Mouse (Mus musculus) limb, embryonic 15.5 days (tissue): ENCODE results near the gene Acvr1b. TPM values are rescaled to one million over a fixed set of nuclear protein-coding genes. Genes with fewer than 3 reads are reported as not detected.

Experiments used
- ATAC-seq: fragments of 200-750 bp; cut with Nextera tagmentation; 2 replicates; pipeline ENCODE4 v1.8.0; 2017; ENCODE audit warnings: low read depth, moderate TSS enrichment; ENCODE audit not compliant: insufficient number of reproducible peaks, low FRiP score, low TSS enrichment
- H3K27ac ChIP-seq: fragments of 300-500 bp; sonication (generic); 2 replicates; pipeline ENCODE4 v1.5.1; 2015; ENCODE audit warnings: moderate library complexity, mild to moderate bottlenecking, inconsistent platforms
- H3K27me3 ChIP-seq: fragments of 300-500 bp; sonication (generic); 2 replicates; pipeline ENCODE4 v1.6.1; 2015; ENCODE audit warnings: inconsistent platforms
- H3K36me3 ChIP-seq: fragments of 300-500 bp; sonication (generic); 2 replicates; pipeline ENCODE4 v1.6.1; 2015; ENCODE audit warnings: inconsistent platforms
- H3K4me1 ChIP-seq: fragments of 300-500 bp; sonication (generic); 2 replicates; pipeline ENCODE4 v1.6.1; 2015; ENCODE audit warnings: inconsistent platforms
- H3K4me2 ChIP-seq: fragments of 300-500 bp; sonication (generic); 2 replicates; pipeline ENCODE4 v1.6.1; 2015; ENCODE audit warnings: mild to moderate bottlenecking, inconsistent platforms
- H3K4me3 ChIP-seq: fragments of 300-500 bp; sonication (generic); 2 replicates; pipeline ENCODE4 v1.5.1; 2015; ENCODE audit warnings: mild to moderate bottlenecking, inconsistent platforms
- H3K9ac ChIP-seq: fragments of 300-500 bp; sonication (generic); 2 replicates; pipeline ENCODE4 v1.6.1; 2015; ENCODE audit warnings: inconsistent platforms
- H3K9me3 ChIP-seq: fragments of 300-500 bp; sonication (generic); 2 replicates; pipeline ENCODE4 v1.6.1; 2016; ENCODE audit warnings: inconsistent platforms
- WGBS: fragments of 180-500 bp; shearing (Covaris S2); methylation state at CpG from one replicate; pipeline ENCODE4 v1.1.7; 2015; 5-methylcytosine and 5-hydroxymethylcytosine counted together
- polyA plus RNA-seq: library from polyadenylated mRNA; unstranded; fragments of >200 nt; fragmentation: Nextera tagmentation; extraction: Ambion mirVana; gene quantifications from 2 replicates; pipeline ENCODE4 v1.2.1, GENCODE M21; 2015

Acvr1b gene
- polyA plus RNA-seq, 1 experiment from 2014 or later: 10.9 TPM

DNA sequence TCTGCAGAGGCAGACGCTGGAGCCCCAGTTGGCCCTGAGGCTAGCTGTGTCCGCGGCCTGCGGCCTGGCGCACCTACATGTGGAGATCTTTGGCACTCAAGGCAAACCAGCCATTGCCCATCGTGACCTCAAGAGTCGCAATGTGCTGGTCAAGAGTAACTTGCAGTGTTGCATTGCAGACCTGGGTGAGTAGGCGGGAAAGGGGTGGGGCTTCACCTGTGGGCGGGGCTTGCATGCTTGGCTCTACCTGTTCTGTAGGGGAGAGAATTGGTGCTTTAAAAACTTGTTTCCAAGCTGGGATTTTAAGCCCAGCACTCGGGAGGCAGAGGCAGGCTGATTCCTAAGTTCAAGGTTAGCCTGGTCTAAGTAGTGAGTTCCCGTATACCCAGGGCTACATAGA lies 36.4 kb upstream of the Acvr1b start:
- no peaks in the 10 kb centered on the region for H3K27me3 ChIP-seq
- H3K9me3 ChIP-seq: no peaks in the 10 kb centered on the region
- peaks cover 48% of the 10 kb centered on the region for H3K4me1 ChIP-seq
- H3K4me2 ChIP-seq: no peak overlapping the region
- H3K27ac ChIP-seq: no peak overlapping the region
- no peak for ATAC-seq
- WGBS: 82% methylated on average over 11 of the region's 11 CpGs
- H3K9ac ChIP-seq: no peak overlapping the region
- H3K4me3 ChIP-seq: no peak overlapping the region
- no peaks in the 10 kb centered on the region for H3K36me3 ChIP-seq

DNA sequence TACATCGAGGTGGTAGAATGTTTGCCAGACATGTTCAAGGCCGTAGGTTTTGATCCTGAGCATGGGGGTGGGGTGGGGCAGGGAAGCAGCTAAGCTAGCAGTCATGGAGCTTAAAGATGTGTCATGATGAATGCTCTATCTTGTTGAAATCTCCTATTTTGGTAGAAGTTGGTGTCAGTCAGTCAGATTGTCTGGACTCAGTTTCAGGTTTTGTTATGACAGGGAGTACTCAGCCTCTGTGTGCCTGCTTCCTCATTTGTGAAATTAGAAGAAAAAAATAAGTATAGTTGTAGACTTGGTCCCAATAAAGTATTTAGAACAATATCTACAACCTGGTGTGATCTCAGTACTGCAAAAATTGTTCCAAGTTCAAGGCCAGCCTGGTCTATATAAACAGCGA lies 35.2 kb upstream of the Acvr1b start:
- no peak for ATAC-seq
- 88% methylated on average over 3 of the region's 3 CpGs for WGBS
- H3K9me3 ChIP-seq: no peaks in the 10 kb centered on the region
- H3K4me1 ChIP-seq: peaks cover 54% of the 10 kb centered on the region
- H3K27me3 ChIP-seq: no peaks in the 10 kb centered on the region
- no peak overlapping the region for H3K9ac ChIP-seq
- no peak overlapping the region for H3K4me2 ChIP-seq
- H3K36me3 ChIP-seq: no peaks in the 10 kb centered on the region
- no peak overlapping the region for H3K4me3 ChIP-seq
- no peak overlapping the region for H3K27ac ChIP-seq

DNA sequence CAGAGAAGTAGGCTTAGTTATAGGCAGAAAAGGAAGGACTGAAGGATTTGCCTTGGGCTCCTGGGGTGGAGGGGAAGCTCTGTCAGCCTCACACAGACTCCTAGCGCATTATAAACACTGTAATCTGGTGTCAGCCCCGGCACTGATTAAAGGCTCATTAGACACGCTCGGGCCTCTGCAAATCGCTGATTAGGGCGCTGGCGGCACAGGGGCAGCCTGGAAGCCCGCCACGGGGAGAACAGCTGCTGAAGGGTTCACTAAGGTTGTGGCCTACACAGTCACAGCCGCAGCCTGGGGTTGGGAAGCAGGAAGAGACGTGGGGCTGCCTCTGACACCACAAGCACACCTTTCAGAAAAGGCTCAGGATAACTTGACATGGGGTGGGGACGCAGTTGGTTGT lies 34.0 kb upstream of the Acvr1b start:
- peak overlapping the region; percentile 68; the same call in 1 of the 2 replicates for H3K27ac ChIP-seq
- no peak overlapping the region for H3K9ac ChIP-seq
- WGBS: 19% methylated on average over 12 of the region's 12 CpGs
- H3K9me3 ChIP-seq: no peaks in the 10 kb centered on the region
- no peak overlapping the region for H3K4me2 ChIP-seq
- no peaks in the 10 kb centered on the region for H3K36me3 ChIP-seq
- H3K4me1 ChIP-seq: peaks cover 56% of the 10 kb centered on the region
- H3K27me3 ChIP-seq: no peaks in the 10 kb centered on the region
- ATAC-seq: no peak
- H3K4me3 ChIP-seq: no peak overlapping the region

DNA sequence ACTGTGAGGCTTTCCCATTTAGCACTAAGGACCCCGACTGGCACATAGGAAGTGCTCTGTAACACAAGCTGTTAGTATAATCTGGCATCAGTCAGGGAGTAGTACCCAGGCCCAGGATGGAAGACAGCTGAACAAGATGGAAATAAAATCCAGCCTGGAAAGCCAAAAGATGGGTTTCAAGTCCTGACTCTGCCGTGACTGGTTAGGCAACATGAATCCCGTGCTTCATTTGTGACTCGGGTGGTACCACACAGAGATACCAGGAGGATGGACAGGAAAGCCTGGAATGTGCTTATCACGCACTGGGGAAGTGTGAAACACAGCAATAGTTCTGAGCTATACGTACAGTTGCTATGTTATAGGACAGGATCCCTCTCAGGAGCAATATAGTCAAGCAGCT lies 33.3 kb upstream of the Acvr1b start:
- H3K9ac ChIP-seq: no peak overlapping the region
- 36% methylated on average over 6 of the region's 6 CpGs for whole genome bisulfite sequencing
- H3K27me3 ChIP-seq: no peaks in the 10 kb centered on the region
- no peak overlapping the region for H3K4me2 ChIP-seq
- H3K4me1 ChIP-seq: peaks cover 56% of the 10 kb centered on the region
- no peak overlapping the region for H3K4me3 ChIP-seq
- H3K9me3 ChIP-seq: no peaks in the 10 kb centered on the region
- H3K36me3 ChIP-seq: no peaks in the 10 kb centered on the region
- peak overlapping the region; percentile 68 for H3K27ac ChIP-seq
- ATAC-seq: no peak

DNA sequence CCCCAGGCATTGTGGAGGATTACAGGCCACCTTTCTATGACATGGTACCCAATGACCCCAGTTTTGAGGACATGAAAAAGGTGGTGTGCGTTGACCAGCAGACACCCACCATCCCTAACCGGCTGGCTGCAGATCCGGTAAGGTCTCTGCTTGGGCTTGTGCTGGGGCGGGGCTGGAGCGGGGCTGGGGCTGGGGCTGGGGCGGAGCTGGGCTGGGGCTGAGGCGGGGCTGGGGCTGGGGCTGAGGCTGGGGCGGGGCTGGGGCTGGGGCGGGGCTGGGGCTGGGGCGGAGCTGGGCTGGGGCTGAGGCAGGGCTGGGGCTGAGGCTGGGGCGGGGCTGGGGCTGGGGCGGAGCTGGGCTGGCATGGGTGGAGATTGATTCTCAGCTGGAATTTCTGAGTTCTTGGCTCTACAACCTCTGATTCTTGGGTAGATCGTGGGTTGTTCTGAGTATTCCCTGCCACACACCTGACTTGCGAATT lies 32.8 kb upstream of the Acvr1b start:
- Histone ChIP-seq H3K36me3 (no peaks in the 10 kb centered on the region), H3K4me1 (peaks cover 61% of the 10 kb centered on the region), H3K27me3 (no peaks in the 10 kb centered on the region), H3K4me3 (no peak overlapping the region), H3K9me3 (no peaks in the 10 kb centered on the region), H3K27ac (peak overlapping the region; percentile 68; the same call in 1 of the 2 replicates), H3K9ac (no peak overlapping the region), H3K4me2 (0 out of 2 replicates have a peak overlapping the region, but pooled peaks have one; percentile 19)
- 3% methylated on average over 12 of the region's 14 CpGs for WGBS
- ATAC-seq: peak; percentile 57

DNA sequence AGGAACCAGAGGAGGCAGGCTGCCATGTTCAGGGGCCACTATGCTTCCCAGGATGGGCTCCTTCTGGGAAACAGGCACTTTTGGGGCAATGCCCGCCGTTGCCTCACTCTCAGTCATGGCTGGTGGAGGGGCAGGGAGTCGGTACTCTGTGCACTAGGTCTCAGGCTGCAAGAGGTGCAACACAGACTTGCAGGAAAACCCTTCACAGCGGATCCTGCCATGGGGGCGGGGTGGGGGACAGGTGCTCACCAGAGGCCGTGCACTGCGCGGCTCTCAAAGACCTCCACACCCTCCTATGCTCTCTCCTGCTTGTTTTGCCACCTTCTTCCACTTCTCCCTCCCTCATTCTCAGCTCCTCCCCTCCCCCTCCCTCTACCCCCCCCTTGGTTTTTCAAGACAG lies 31.2 kb upstream of the Acvr1b start:
- no peaks in the 10 kb centered on the region for H3K9me3 ChIP-seq
- 53% methylated on average over 8 of the region's 8 CpGs for WGBS
- H3K27ac ChIP-seq: 0 out of 2 replicates have a peak overlapping the region, but pooled peaks have one; percentile 54
- no peak for ATAC-seq
- H3K4me2 ChIP-seq: no peak overlapping the region
- H3K4me1 ChIP-seq: peaks cover 70% of the 10 kb centered on the region
- no peaks in the 10 kb centered on the region for H3K27me3 ChIP-seq
- no peaks in the 10 kb centered on the region for H3K36me3 ChIP-seq
- no peak overlapping the region for H3K4me3 ChIP-seq
- H3K9ac ChIP-seq: no peak overlapping the region

DNA sequence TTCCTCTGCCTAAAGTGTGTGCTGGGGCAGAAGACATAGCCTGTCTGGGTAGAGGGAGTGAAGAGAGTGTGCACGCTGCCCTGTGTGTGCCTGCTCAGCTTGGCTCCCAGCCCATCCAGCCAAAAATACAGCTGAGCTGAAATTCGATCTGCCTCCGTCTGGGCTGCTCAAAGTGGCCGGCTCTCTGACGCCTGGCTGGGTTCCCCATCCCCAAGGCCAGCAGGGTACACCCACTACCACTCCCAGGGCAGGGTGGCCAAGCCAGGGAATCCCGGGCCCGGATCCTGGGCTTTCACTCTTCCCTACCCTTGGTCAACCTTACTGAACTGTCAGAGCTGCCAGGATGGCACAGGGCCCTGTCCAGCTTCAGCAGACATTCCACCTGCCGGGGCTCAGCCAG lies 30.4 kb upstream of the Acvr1b start:
- no peak overlapping the region for H3K4me3 ChIP-seq
- peaks cover 76% of the 10 kb centered on the region for H3K4me1 ChIP-seq
- peak overlapping the region; percentile 54 for H3K27ac ChIP-seq
- H3K36me3 ChIP-seq: no peaks in the 10 kb centered on the region
- peak overlapping the region; percentile 12; the same call in 1 of the 2 replicates for H3K4me2 ChIP-seq
- no peaks in the 10 kb centered on the region for H3K9me3 ChIP-seq
- no peaks in the 10 kb centered on the region for H3K27me3 ChIP-seq
- WGBS: 11% methylated on average over 8 of the region's 8 CpGs
- peak; percentile 42 for ATAC-seq
- no peak overlapping the region for H3K9ac ChIP-seq

DNA sequence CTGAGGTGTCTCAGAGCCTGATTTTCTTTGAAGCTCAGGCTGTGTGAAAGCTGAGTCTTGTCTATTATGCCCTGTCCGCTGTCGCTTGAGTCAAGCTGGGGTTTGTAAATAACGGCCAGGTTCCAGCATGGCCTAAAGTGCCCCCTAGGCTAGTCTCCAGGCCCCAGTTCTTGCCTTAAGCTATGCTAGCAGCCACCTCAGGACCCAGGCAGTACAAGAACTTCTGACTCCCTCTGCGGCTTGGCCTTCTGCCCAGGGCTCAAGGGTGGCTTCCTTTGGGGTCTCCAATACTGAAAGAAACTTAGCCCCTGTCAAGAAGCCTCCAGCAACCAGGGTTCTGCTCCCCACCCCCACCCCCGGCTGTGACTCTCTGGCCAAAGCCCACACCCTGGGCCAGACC lies 29.7 kb upstream of the Acvr1b start:
- ATAC-seq: no peak
- peaks cover 76% of the 10 kb centered on the region for H3K4me1 ChIP-seq
- H3K4me3 ChIP-seq: no peak overlapping the region
- H3K9ac ChIP-seq: no peak overlapping the region
- no peaks in the 10 kb centered on the region for H3K9me3 ChIP-seq
- H3K27me3 ChIP-seq: no peaks in the 10 kb centered on the region
- 0 out of 2 replicates have a peak overlapping the region, but pooled peaks have one; percentile 54 for H3K27ac ChIP-seq
- H3K4me2 ChIP-seq: no peak overlapping the region
- no peaks in the 10 kb centered on the region for H3K36me3 ChIP-seq
- WGBS: 79% methylated on average over 5 of the region's 5 CpGs

DNA sequence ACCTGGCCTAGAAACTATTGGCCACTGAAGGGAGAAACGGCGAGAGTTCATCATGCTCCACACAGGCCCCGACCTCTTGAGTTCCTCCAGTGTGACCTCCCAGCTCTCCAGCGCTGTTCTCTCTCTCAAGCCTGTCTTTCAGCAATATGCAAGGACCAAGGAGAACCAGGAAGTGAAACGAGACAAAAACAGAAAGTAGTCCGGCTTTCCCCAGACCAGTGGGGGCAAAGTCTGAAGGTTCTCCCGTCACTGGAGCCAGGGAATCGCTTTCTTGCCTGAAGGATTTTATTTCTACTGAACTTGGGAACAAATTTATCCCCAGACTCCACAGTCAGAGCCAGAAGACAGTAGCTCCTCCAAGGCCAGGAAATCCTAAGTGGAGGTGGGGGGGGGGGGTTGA lies 29.1 kb upstream of the Acvr1b start:
- WGBS: 80% methylated on average over 8 of the region's 8 CpGs
- no peaks in the 10 kb centered on the region for H3K36me3 ChIP-seq
- no peak overlapping the region for H3K4me3 ChIP-seq
- H3K9me3 ChIP-seq: no peaks in the 10 kb centered on the region
- no peak overlapping the region for H3K9ac ChIP-seq
- no peaks in the 10 kb centered on the region for H3K27me3 ChIP-seq
- no peak for ATAC-seq
- peaks cover 70% of the 10 kb centered on the region for H3K4me1 ChIP-seq
- H3K4me2 ChIP-seq: no peak overlapping the region
- peak overlapping the region; percentile 78 for H3K27ac ChIP-seq

DNA sequence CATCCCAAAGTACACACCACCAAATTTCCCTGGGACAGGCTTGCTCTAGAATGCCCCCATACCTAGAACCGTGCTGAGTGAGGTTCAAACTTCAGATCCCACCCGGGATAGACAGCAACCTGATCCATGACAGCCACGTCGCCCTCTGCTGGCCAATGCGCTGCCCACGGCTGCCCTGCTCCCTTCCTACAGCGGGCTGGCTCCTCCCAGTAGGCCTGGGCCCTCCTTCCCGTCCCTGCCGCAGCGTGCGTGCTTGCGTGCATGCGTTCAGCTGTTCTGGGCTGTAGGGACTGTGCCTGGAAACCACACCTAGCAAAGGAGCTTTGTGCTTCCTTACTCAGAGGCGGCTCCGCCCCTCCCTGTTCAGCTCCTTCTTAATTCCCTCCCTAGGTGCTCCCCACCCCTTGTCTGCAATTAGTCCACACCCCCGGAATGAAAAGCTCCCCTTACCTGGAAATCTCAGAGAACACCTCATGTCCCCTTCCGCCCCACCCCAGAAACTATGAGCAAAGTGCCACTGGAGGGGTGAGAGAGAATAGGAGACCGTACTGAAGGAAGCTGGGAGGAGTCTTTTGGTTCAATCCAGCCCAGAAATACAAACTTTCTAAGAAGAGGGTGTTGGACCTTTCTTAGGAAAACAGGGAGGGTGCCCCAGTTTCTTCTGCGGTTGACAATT lies 28.3 kb upstream of the Acvr1b start:
- ATAC-seq: peak; percentile 93

DNA sequence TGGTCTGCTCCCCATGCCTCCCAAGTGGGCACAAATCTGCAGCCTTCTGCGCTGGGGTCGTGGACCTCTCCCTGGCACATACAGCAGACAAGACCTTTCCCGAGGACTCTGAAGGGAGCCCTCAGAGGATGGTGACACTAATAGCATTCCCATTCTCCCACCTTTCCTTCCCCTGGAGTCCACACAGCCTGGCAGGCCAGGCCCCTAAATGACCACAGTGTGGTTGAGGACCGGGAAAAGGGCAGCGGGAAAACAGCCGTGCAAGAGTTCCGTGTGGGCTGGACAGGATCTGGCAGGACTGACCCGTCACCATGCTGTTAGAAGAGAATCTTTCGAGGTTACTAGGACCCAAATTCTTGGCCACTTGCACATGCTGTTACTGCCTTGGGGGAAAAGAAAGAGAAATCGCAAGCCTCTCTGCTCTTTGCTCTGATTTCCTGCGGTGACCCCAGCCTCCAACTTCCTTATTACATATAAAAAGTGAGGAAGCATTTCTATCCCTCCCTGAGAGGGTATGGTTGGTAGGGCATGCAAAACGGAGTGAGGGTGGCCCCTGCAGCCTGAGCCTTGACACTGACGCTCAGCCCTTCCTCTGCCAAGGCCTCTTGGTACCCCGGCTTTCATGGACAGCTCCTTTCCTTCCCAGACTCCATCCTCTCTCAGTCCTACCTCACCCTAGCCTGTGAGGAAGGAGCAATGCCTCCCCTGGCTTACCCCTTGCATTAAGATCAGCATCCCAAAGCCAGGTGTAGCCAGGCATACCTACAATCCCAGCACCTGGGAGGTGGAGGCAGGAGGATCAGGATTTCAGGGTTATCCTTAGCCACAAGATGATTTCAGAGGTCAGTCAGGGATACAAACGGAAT lies 27.5 kb upstream of the Acvr1b start:
- peak overlapping the region; percentile 14; the same call in 1 of the 2 replicates for H3K4me3 ChIP-seq
- no peak overlapping the region for H3K9ac ChIP-seq
- no peaks in the 10 kb centered on the region for H3K9me3 ChIP-seq
- H3K4me2 ChIP-seq: peak overlapping the region; percentile 45; the same call in 1 of the 2 replicates
- H3K27ac ChIP-seq: peak overlapping the region; percentile 78
- no peaks in the 10 kb centered on the region for H3K27me3 ChIP-seq
- ATAC-seq: no peak
- H3K4me1 ChIP-seq: peaks cover 56% of the 10 kb centered on the region
- no peaks in the 10 kb centered on the region for H3K36me3 ChIP-seq
- WGBS: 58% methylated on average over 15 of the region's 15 CpGs

More for the DNA sequence above, 28.3 kb upstream of the Acvr1b start:
- no peak overlapping the region for H3K9ac ChIP-seq
- no peaks in the 10 kb centered on the region for H3K27me3 ChIP-seq
- 7% methylated on average over 19 of the region's 19 CpGs for WGBS
- no peaks in the 10 kb centered on the region for H3K36me3 ChIP-seq
- H3K27ac ChIP-seq: peak overlapping the region; percentile 78
- peaks cover 62% of the 10 kb centered on the region for H3K4me1 ChIP-seq
- H3K4me2 ChIP-seq: peak overlapping the region; percentile 45
- peak overlapping the region; percentile 14; the same call in 1 of the 2 replicates for H3K4me3 ChIP-seq
- no peaks in the 10 kb centered on the region for H3K9me3 ChIP-seq
